Mouse (Mus musculus): ENCODE data around the gene Exoc3l.
"Not testable (repeated sequence)": the region's sequence is repeated elsewhere in the genome, so short reads cannot be mapped to it uniquely, and the experiment has no call there.

Exoc3l gene

DNA sequence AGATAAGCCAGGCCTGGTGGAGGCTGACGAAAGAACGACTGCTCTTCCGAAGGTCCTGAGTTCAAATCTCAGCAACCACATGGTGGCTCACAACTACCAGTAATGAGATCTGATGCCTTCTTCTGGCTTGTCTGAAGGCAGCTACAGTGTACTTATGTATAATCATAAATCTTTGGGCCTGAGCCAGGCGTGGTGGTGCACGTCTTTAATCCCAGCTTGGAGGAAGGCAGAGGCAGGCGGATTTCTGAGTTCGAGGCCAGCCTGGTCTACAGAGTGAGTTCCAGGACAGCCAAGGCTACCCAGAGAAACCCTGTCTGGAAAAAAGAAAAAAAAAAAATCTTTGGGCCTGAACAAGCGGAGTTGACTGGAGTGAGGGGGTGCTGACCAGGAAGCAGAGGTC is 4.5 kb downstream of the Exoc3l start:
- DNase-seq, result not testable (repeated sequence)

DNA sequence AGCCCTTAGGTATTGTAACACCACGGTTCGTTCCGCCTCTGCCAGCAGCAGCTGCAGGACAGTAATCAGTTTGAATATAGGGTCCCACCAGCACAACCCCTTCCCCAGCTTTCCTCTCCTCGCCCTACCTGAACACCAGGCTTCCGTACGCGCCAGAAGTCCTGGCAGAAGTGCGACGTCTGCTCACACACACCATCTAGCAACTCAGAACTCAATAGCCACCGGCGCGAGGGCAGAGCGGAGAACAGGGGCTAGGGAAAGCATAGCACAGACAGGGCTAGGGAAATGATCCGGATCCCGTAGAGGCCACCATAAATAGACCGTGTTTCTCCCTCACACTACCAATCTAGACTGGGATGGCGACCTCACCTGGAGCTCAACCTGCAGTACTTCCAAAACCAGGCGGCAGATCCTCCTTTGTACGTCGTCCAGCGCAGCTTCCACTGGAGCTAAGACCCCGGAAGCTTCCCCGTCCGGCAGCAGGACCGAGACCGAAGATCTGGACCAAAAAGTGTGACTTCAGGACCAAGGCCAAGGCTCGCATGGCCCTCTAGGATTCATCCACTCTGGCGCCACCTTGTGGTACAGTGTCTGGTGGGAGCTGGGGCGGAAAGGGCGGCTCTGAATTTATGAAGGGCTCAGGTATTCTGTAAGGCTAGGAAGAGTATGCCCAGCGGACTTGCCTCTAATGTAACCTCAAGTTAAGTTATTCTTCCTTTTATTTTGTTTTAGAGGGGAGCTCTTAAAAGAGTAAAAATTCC is 5.2 kb downstream of the Exoc3l start:
- peak; percentile 77 for DNase-seq

DNA sequence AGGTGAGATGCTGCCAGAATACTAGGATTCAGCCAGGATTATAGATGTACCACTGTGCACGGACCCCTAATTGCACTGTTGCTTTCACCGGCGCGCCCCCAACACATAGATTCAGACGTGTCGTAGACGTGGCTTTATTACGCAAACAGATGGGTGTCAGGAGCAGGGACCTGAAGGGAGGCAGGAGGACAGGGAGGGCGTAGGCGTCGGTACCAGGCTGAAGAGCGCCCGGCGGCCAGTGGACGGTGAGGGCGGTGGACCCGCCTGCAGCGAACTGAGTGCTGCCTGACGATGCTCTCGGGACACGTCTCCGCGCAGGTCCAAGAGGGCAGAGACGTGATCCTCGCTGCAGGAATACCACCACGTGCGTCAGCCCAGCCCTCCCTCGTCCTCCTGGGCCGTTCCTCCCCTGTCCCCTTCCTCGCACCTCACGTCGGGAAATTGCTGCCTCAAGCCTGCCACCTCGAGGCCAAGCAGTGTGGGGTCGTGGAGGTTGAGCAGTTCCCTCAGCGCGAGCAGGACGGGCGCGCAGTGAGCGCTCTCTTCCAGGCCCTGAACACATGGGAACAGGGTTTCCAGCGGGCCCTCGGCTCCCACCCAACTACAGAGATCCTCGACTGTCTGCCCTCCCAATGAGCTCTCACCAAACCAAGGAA is 6.0 kb downstream of the Exoc3l start, which contains the start of gene 4931428F04Rik:
4931428F04Rik (minus strand) TSS at position 60 of the 656 bp plus-strand sequence.
- peak; percentile 60 for DNase-seq

DNA sequence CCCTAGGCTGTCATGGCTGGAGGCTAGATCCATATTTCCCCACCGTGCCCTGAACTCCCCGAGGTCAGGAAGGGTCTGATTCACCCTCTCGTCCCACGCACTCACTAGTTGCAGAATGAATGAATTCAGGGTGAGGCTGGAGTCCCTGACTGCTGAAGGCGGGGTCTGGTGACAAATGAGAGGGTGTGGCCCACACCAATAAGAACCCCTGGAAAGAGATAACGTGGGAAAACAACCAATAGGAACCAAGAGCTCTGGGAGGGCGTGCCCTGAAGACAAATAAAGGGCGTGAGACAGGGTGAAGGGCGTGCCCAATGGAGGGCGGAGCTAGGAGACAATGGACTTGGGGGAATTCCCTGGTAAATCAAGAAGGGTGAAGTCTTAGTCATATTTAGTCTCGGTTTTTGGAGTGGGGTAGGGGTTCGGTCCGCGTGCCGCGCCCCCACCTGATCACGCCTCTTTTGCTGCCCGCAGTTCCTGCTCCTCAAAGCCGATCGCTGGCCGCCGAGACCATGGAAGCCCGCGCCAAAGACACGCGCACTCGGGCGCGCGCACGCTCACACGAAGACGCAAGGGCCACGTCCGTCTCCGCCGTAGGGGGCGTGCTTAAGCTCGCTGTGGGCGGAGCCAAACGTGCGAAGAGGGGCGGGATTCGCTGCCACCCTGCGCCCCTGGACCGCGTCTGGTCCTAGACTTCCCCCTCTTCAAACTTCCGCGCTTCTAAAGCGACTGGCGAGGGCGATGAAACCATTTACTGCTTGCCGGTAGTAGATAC is 6.8 kb downstream of the Exoc3l start:
- peak; percentile 95 for DNase-seq

DNA sequence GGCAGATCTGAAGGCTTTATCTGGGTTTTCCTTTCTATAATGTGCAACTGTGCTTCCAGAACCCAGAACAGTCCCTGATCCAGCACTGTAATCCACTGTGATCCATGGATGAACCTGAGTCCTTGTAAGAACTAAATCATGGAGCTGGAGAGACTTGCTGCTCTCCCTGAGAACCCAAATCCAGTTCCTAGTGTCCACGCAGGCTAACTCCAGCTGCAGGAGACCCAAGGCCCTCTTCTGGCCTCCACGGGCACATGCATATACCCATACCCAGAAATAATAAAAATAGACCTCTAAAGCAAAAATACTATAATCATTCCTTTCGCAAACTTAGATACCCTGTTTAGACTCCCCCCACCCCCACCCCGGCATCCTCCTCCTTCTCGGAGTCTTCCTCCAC is 7.7 kb downstream of the Exoc3l start:
- no peak for DNase-seq

DNA sequence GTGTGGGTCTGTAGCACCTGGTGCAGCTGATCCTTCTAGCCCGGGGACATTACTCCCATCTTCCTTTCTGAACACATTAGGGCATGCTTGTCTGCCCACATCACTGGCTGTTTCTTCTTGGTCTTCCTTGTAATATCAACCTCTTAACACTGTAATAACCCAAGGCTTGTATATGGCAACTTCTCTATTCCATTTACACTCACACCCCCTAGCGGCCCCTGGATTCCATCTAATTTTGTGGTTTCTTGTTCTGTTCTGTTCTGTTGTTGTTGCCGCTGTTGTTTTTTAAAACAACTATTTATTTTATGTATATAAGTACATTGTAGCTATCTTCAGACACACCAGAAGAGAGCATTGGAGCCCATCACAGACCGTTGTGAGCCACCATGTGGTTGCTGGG is 9.0 kb downstream of the Exoc3l start:
- DNase-seq, result no peak

DNA sequence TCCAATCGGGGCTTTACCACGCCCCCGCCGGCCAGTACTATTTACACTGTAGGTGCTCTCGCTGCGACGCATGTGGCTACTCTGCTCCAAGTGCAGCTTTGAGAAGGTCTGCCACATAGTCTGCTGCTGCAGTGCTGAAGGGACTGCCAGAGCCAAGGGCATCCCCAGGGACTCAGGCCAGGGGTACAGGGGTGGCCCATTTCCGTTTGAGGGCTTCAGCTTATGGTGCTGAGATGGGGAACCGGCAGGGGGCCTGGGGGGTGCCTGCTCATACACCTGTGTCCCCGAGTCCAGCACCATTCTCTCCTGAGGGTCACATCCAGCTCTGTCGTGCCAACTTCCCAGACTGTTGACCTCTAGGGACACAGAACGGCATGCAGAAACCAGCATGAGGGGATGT is 10.4 kb downstream of the Exoc3l start:
- DNase-seq, result no peak

DNA sequence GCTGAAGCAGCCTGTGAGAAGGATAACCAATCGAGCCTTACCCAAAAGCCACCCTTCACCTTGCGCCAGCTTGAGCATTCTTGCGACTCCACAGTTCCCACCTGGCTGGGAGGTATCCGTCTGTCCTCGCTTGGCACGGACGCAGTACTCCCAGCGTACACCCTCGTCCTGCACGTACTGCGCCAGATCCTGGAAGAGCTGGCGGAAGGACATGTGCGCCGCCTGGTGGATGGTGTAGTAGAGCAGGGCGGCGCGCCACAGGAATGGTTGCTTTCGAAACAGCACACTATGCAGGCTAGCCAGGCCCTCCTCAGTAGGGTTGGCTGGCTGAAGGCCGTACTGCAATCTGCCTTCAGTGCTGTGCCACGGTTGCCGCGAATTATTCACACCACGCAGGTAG is 12.8 kb downstream of the Exoc3l start:
- no peak for DNase-seq

DNA sequence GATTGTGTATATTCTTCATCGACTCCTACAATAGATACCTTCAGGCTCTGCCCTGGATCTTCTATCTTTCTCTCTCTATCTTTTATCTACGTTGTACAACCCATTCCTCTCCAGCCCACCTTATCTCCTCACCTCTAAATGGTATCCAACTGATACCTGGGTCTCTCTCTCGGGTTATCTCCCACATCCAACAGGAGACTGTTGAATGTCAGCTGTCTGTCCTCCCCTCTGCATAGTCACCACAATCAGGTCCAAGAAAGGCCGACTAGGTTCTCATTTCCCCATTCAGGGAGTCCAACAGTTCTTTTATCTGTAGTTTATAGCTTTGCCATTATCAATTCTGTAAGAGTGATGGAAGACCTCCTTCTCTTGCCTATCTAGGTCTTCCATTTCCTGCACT is 13.7 kb downstream of the Exoc3l start:
- DNase-seq, result no peak

DNA sequence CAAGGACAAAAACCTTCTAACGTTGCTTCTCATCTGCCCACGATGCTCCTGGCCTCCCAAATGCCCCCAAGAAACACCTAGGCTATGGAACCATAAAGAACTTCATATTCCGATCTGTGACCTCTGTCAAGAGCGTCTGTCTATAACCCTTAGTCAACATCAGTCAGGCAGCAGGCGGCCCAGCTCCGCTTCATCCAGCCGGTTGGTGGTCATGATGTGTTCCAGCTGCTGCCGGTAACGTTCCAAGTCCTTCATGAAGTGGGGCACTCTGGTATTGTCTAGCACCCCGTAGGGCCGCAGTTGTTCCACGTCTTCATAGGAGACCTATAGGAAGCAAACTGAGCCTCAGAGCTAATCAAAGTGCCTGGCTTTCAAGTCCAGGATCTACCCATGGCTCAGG is 14.1 kb downstream of the Exoc3l start:
- DNase-seq, result no peak

DNA sequence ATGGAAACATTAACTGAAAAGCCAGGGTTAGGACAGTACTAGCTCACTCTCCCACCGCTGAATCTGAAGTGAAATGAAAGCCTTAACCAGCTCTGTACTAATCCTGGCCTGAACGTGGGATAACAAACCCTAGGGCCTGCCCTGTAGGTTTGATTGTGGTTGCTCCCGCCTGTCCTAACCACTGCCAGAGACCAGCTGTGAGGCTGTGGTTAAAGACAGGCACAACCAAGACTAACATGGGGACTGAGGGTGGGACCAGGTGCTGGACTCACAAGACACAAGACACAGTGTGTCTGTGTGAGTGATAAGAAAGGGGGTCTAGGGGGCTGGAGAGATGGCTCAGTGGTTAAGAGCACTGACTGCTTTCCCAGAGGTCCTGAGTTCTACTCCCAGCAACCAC is 15.3 kb downstream of the Exoc3l start:
- no peak for DNase-seq

DNA sequence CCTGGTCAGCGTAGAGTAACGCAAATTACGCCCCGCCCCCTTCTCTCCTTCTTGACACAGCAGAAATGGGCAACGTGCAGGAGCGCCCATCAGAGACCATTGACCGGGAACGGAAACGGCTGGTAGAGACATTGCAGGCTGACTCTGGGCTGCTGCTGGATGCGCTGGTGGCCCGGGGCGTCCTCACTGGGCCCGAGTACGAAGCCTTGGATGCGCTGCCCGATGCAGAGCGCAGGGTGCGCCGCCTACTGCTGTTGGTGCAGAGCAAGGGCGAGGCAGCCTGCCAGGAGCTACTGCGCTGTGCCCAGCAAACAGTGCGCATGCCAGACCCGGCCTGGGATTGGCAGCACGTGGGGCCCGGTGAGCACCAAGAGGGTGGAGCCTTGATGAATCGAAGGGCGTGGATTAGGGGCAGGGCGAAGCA is 17.0 kb downstream of the Exoc3l start:
- DNase-seq, result peak; percentile 91

DNA sequence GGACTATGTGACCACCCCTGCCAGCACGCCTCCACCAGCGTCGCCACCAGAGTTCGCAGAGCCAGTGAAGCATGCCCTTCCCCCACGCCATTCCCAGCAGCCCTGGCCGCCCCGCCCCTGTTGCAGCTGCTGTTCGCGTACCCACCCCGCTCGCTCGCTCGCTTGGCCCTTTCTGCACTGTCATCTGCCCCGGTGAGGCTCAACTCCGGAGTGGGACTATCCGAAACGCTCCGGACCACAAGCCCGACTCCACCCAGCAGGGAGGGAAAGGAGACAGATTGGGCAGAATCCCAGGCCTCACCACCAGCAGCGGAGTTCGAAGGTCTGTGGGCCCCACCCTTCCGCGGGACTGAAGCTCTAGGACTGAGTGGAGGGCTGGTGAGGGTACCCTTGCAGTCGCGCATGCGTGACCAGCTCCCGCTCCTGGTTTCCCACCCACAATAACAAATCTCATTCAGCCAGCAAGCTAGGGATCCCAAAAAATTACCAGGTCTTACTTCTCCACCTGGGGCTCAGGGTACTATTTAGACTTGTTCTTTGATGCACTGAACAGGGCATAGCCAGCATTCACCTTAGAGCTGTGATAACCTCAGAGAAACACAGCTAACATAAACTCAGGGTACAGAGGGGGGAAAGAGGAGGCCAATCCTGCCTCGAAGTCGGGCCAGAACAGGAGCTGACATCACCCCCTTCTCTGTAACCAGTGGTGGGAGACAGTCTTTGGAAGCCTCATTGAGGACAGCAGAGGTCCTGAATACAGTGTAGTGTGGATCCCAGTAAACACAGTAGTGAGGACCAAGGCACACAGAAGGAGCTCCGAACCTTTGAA is 19.4 kb downstream of the Exoc3l start:
- DNase-seq, result peak; percentile 65

DNA sequence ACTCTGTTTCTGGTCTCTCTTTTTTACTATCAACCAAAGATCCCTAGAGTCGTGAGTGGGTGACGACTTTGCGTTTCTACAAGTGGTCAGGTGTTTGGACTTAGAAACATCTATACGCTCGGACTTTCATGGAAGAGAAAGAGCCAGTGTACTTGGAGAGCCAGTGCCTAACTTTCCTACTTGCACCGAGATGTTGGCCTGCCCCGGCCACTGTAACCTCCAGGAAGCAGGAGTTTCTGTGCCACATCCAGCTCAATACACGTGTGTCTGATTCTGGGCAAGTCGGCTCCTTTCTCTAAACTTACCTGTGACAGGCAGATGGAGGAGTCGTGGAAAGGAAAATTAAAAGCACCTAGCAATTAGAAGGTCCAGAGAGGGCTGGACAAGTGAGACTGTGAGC is 20.1 kb downstream of the Exoc3l start, which contains the start of gene Nol3:
Nol3 (plus strand) TSS at position 301 of the 400 bp plus-strand sequence.
- DNase-seq, result no peak

DNA sequence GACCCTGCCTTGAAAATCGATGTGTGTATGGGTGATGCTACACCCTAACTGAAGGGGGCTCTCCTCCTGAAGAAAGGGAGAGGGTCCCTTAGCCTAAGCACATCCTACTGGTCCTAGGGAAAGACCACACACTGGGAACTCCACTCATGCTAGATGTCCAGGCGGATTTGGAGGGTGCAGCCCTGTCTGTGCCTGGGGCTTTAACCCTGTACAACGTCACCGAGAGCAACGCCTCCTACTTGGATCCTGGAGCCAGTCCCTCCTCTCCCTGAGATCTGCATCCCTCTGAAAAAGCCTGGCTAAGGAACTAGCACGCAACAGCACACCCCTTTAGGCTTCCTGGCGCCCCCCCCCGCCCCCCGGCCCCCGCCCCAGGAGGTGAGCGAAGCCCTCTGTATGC is 20.5 kb downstream of the Exoc3l start:
- no peak for DNase-seq

DNA sequence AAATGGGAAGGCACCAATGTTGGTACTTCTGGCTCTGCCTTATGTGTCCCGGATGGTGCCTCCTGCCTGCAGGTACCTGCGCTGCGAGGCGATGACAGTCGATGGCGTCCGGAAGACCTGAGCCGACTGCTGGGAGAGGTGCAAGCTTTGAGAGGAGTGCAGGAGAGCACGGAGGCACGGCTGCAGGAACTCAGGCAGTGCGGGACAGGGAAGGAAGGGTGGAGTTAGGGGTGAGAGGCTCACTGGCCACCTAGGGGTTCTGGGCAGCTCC is 25.1 kb downstream of the Exoc3l start:
- no peak for DNase-seq

DNA sequence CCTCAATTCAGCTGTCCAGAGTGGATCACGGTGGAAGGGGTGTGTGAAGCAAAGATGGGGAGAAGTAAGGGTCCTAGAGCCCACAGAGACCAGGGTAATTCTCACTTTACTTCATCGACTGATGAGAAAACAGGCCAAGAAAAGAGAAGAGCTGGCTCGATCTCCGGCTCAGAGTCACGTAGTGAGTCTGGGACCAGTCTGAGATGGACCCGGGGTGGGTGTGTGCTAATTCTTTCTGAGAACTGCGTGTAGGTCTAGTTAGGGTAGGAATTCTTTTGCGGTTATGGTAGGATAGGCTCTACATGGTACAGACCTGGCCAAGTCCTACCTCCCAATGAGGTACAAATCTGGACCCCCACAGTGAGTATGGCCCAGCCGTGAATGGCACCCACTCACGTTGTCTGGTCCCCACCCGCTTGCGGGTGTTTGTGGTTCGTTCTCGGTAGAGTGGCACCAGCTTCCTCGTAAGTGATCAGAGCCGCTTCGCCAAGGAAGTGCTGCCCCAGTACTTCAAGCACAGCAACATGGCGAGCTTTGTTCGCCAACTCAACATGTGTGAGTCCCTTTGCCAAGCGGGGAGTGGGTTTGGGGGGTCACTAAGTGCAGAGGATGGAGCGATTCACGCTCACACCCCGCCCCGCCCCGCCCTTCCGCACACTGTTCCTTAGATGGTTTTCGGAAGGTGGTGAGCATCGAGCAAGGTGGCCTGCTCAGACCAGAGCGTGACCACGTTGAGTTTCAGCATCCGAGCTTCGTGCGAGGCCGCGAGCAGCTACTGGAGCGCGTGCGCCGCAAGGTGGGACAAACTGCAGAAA is 25.6 kb downstream of the Exoc3l start:
- DNase-seq, result no peak

DNA sequence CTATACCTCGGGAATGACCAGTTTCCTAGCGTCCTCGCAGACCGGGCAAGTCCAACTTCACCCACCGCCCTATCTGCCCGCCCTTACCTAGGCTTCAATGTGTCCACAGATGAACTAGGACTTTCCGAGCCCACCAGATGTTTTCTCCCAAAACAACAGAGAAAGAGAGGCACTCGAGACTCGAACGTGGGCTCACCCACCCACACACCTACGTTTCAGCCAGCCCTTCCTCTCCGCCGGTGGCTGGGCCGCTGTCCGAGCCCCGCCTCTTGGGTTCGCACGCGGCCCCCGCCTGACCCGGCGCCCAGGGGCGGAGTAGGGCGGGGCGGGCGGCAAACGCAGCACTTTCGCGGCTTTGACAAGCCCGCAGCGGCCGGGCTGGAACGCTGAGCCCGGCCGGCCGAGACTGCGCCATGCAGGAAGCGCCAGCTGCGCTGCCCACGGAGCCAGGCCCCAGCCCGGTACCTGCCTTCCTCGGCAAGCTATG is 26.4 kb downstream of the Exoc3l start, which contains the start of gene Hsf4:
Hsf4 (plus strand) TSS at position 341 of the 487 bp plus-strand sequence.
- DNase-seq, result peak; percentile 73

DNA sequence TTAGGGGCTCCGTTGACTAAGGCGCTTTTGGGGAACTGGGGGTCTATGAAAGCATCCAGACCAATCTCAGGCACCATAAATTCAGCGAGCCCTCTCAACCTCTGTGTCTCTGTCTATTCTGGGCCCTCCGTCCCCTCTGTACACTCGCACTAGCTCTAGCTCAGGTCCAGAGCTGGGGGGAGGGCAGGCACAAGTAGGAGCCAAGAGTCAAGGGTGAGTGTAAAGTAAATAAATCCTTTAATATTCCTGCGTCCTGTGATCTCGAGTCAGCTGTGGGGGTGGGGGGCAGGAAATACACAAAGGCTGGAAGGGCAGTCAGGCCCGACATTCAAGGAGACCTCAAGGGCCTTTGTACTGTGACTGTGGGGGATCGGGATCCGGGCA is 26.8 kb downstream of the Exoc3l start:
- no peak for DNase-seq

DNA sequence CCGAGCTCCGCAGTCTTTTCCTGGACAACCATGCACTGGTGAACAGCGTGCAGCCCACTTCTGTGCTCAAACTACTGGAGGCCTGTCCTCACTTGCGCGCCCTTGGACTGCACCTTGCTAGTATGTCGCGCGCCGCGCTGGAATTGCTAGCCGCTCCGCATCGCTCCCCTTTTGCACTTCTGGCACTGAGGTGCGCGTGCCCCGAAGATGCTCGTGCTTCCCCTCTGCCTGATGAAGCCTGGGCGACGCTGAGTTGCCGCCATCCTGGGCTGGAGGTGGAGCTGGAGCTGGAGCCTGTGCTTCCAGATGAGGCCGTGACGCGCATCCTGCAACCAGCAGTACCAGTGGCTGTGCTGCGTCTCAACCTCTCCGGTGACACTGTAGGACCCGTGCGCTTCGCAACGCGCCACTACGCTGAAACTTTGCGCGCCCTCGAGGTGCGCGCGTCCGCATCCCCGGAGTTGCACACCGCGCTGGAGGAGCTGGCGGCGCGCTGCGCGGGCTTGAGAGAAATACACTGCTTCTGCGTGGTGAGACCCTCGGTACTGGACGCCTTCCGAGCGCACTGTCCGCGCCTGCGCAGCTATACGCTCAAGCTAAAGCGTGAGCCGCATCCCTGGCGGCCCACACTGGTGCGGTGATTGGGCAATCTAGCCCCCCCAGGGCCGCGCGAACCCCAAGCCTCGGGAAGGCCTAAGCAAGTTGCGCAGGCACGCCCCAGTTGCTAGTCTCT is 27.4 kb downstream of the Exoc3l start:
- peak; percentile 92 for DNase-seq

DNA sequence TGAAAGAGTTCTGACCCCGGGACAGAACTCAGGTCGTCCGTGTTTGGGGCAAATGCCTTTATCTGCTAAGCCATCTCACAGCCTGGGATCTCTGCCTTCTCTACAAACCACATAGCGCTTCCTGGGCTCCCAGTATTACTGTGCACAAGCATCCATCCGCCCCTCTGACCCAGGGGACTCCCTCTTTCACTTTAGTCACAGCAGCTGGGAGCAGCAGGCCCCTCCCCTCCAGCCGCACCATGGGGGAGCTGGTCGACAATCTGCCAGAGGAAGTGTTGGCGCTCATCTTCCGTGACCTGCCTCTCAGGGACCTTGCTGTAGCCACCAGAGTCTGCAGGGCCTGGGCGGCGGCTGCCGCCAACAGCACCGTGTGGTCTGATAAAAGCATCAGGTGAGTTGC is 29.1 kb downstream of the Exoc3l start:
- DNase-seq, result no peak

Data from right cerebral cortex, adult 18-20 months (tissue).